Mouse (Mus musculus): ENCODE results near the gene D730048I06Rik. TPM values are rescaled to one million over a fixed set of nuclear protein-coding genes. Genes with fewer than 3 reads are reported as not detected.
"Not testable (repeated sequence)": the region's sequence is repeated elsewhere in the genome, so short reads cannot be mapped to it uniquely, and the experiment has no call there.

Gene D730048I06Rik
- total RNA-seq (2014; fragmentation: Nextera tagmentation) (not detected in 2 replicates), total RNA-seq (2017) (not detected in 2 replicates)

DNA sequence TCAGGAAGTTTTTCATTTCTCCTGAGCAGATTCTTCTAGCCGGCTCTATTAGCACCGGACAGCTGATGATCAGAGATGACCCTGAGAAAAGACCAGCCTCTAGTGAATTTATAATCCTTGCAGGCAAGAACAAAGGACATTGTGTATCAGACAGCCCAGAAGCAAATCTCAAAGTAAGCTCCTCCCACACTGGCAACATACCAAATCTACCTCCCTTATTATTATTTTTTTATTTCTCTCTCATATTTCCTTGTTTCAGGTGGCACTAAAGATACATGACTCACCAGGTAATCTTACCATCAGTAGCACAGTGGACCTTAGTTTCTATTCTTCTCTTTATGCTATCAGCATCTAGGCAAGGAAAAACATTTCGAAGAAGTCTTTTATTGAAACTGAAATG, at the start of gene D730048I06Rik, which contains the start of gene Gm27235:
D730048I06Rik (minus strand) TSS at position 112 of the 400 bp plus-strand sequence.
Gm27235 (minus strand) TSS at position 101 of the 400 bp plus-strand sequence.
- no peak for ATAC-seq (replicated peaks; ENCODE audit: low FRiP score, low TSS enrichment, poor library complexity, severe bottlenecking)

DNA sequence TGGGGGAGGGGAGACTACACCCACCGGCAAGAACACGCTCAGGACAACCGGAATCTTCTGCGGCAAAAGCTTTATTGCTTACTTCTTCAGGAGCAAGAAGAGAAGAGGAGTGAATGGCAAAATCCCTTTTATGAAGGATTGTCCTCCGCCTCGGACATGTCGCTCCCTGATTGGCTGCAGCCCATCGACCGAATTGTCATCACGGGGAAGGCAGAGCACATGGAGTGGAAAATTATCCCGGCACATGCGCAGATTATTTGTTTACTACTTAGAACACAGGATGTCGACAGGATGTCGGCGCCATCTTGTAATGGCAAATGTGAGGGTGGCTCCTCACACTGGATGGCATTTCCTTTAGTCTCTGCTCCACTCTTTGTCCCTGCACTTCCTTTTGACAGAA, 28.0 kb upstream of the D730048I06Rik start:
- not testable (repeated sequence) for ATAC-seq (replicated peaks; ENCODE audit: low FRiP score, low TSS enrichment, poor library complexity, severe bottlenecking)

GRCm38 (mm10) chr9:35798146-35798545, 8.2 kb upstream of the D730048I06Rik start:
- ATAC-seq (replicated peaks; ENCODE audit: low FRiP score, low TSS enrichment, poor library complexity, severe bottlenecking) = no peak

DNA sequence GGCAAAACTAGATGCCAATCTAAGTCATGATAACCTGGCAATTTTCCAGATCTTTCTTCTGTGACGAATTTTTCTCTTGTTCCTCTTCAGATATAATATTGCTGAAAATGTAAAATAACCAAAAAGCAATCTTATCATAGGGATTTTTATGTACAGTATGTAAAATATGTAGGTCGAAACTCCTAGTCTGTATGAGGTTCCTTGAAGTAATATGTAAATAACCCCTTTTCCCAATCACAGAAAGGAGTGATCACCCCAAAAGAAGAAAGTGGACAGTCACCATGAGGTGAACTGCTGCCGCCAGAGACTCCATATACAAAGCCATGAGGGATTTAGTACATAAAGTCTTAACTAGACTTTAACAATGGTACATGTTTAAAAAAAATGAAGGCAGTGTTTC, 11.9 kb downstream of the D730048I06Rik start, which contains the start of gene Gm17727:
Gm17727 (minus strand) TSS at position 101 of the 400 bp plus-strand sequence.
- no peak for ATAC-seq (replicated peaks; ENCODE audit: low FRiP score, low TSS enrichment, poor library complexity, severe bottlenecking)

DNA sequence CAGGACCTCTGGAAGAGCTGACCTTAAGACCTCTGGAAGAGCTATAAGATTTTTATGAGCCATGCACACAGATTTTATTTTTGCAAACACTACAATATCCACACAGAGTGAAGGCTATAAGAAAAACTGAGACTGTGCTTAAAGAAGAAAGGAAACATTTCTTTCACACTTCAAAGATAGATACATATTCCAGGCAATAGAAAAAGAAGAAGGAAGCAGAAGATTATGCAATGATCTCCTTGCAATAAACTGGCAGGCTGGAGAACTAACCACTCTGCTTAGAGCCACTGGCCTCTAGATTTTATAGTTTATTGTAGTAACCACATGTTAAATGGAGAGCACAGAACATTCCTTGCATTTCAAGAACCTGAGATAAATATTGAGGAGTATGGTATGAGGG, 33.1 kb downstream of the D730048I06Rik start:
- no peak for ATAC-seq (replicated peaks; ENCODE audit: low FRiP score, low TSS enrichment, poor library complexity, severe bottlenecking)

DNA sequence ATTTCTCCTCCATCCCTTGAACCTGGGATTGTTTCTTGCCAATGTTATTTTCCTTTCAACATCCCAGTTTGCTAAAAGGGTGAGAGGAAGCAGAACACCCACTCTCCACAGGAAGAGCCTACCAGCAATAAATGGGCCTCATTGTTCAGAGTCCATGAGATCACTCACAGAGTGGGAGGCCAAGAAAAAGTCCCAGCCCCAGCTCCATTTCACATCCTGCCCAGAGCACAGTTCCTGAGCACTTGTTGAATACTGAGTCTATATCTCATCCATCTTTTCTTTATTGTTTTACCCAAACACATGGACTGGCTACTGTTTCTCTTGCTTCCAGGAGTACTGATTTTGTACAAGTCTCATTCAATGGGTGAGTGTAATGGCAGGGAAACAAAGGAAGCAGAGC, 49.2 kb downstream of the D730048I06Rik start, which contains the start of gene Gm17677:
Gm17677 (plus strand) TSS at position 301 of the 400 bp plus-strand sequence.
- ATAC-seq (replicated peaks; ENCODE audit: low FRiP score, low TSS enrichment, poor library complexity, severe bottlenecking) = no peak

Other genes starting within 250 kb of the D730048I06Rik start
- not detected in 2 replicates for gene Ddx25, start 231.6 kb downstream of the D730048I06Rik start, total RNA-seq (2014; fragmentation: Nextera tagmentation)
- gene Ddx25, start 231.6 kb downstream of the D730048I06Rik start, total RNA-seq (2017) = 0.11 TPM in 1 of 2 replicates, not detected in the other
- gene Pus3, start 231.5 kb downstream of the D730048I06Rik start, total RNA-seq (2014; fragmentation: Nextera tagmentation) = 23.3 and 27.3 TPM in 2 replicates
- gene Pus3, start 231.5 kb downstream of the D730048I06Rik start, total RNA-seq (2017) = 34.8 and 44.3 TPM in 2 replicates
- 0.59 and 1.2 TPM in 2 replicates for gene Pate2, start 219.8 kb downstream of the D730048I06Rik start, total RNA-seq (2014; fragmentation: Nextera tagmentation)
- gene Pate2, start 219.8 kb downstream of the D730048I06Rik start, total RNA-seq (2017) = not detected in 2 replicates
- gene Hyls1, start 219.7 kb downstream of the D730048I06Rik start, total RNA-seq (2014; fragmentation: Nextera tagmentation) = 11.1 and 12.1 TPM in 2 replicates
- 10.1 and 11.0 TPM in 2 replicates for gene Hyls1, start 219.7 kb downstream of the D730048I06Rik start, total RNA-seq (2017)
- gene Pate4, start 178.2 kb downstream of the D730048I06Rik start, total RNA-seq (2014; fragmentation: Nextera tagmentation) = not detected in 2 replicates
- not detected in 2 replicates for gene Pate4, start 178.2 kb downstream of the D730048I06Rik start, total RNA-seq (2017)
- gene Pate3, start 141.9 kb downstream of the D730048I06Rik start, total RNA-seq (2014; fragmentation: Nextera tagmentation) = not detected in 2 replicates
- not detected in 2 replicates for gene Pate3, start 141.9 kb downstream of the D730048I06Rik start, total RNA-seq (2017)
- gene Pate1, start 102.7 kb downstream of the D730048I06Rik start, total RNA-seq (2014; fragmentation: Nextera tagmentation) = not detected in 2 replicates
- gene Pate1, start 102.7 kb downstream of the D730048I06Rik start, total RNA-seq (2017) = not detected in 2 replicates
- gene Gm17677, start 49.1 kb downstream of the D730048I06Rik start, total RNA-seq (2014; fragmentation: Nextera tagmentation) = not detected in 2 replicates
- not detected in 2 replicates for gene Gm17677, start 49.1 kb downstream of the D730048I06Rik start, total RNA-seq (2017)
- gene Gm17727, start 12.0 kb downstream of the D730048I06Rik start, total RNA-seq (2014; fragmentation: Nextera tagmentation) = not detected in 2 replicates
- gene Gm17727, start 12.0 kb downstream of the D730048I06Rik start, total RNA-seq (2017) = not detected in 2 replicates
- gene Gm27235, start within 50 bp of the D730048I06Rik start, total RNA-seq (2014; fragmentation: Nextera tagmentation) = not detected in 2 replicates
- gene Gm27235, start within 50 bp of the D730048I06Rik start, total RNA-seq (2017) = not detected in 2 replicates
- gene 9230110F15Rik, start 54.0 kb upstream of the D730048I06Rik start, total RNA-seq (2014; fragmentation: Nextera tagmentation) = not detected in 2 replicates
- not detected in 2 replicates for gene 9230110F15Rik, start 54.0 kb upstream of the D730048I06Rik start, total RNA-seq (2017)
- gene 9230113P08Rik, start 118.3 kb upstream of the D730048I06Rik start, total RNA-seq (2014; fragmentation: Nextera tagmentation) = not detected in 2 replicates
- not detected in 2 replicates for gene 9230113P08Rik, start 118.3 kb upstream of the D730048I06Rik start, total RNA-seq (2017)

Data from megakaryocyte-erythroid progenitor cell, adult 5-6 weeks (primary cell).